In the genomic region with DNA sequence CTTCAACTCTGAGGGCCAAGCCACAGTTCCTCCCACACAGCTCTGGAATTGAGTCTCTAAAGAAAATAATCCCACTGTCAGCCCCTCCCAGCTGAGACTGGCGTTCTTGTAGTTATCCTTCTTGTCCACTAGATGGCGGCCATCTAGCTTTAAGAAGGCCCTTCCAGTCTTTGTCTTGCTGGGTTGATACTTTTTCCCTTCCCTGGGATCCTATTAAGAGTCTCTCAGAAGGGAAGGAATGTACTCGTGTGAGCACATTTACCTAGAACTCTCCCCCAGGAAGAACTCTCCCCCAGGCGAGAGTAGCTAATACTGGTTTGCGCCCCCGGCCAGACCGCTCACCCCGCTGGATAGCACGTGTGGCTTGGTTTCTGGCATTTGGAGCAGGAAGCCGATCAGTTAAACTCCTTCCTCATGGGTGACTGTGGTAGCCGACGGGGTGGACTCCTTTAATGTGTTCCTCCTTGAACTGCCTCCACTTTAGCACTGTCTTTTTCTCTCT, we compare ENCODE assay signal across 8 mouse cellular contexts. TPM values are rescaled to one million over a fixed set of nuclear protein-coding genes. Genes with fewer than 3 reads are reported as not detected.
A peak's percentile ranks its signal among the peaks of the same experiment; 100 is the strongest.
DNase-seq lines count a peak whose midpoint lies in the region; ATAC-seq and TF ChIP-seq lines count a peak whose summit lies in the region.

No protein-coding gene starts in this region.

- no peaks in the 10 kb centered on the region for H3K27me3 ChIP-seq in G1E (ENCODE audit: insufficient read depth, low read length)
- no peaks in the 10 kb centered on the region for H3K27me3 ChIP-seq in heart, postnatal 0 days (ENCODE audit: control insufficient read depth, insufficient read depth, low read length)
- H3K27me3 ChIP-seq in limb, embryonic 14.5 days (ENCODE audit: control insufficient read depth, insufficient read depth, low read length) = no peaks in the 10 kb centered on the region
- H3K27me3 ChIP-seq in midbrain, postnatal 0 days (ENCODE audit: insufficient read depth, low read length) = no peaks in the 10 kb centered on the region

- peaks cover 12% of the 10 kb centered on the region for H3K4me1 ChIP-seq in G1E (ENCODE audit: insufficient read depth, low read depth, low read length)
- H3K4me1 ChIP-seq in heart, postnatal 0 days (ENCODE audit: control insufficient read depth, insufficient read depth) = no peaks in the 10 kb centered on the region
- H3K4me1 ChIP-seq in limb, embryonic 14.5 days (ENCODE audit: control insufficient read depth, insufficient read depth, low read length) = 0 out of 2 replicates have a peak, but pooled peaks cover 2% of the 10 kb centered on the region
- peaks cover 4% of the 10 kb centered on the region; the same call in 1 of the 2 replicates for H3K4me1 ChIP-seq in midbrain, postnatal 0 days (ENCODE audit: insufficient read depth, low read length)

- peak; percentile 69 for ATAC-seq in frontal cortex, adult (ENCODE audit: low TSS enrichment)
- ATAC-seq in G1E (ENCODE audit: extremely low read depth, insufficient number of reproducible peaks, low FRiP score, poor library complexity, severe bottlenecking) = peak; percentile 28; the same call in 1 of the 2 replicates
- ATAC-seq in heart, postnatal 0 days (ENCODE audit: insufficient read depth, low read depth) = peak; percentile 72
- ATAC-seq in limb, embryonic 14.5 days (ENCODE audit: low FRiP score, low read depth) = peak; percentile 79
- peak; percentile 62 for ATAC-seq in midbrain, postnatal 0 days (ENCODE audit: low FRiP score)

- TF ChIP-seq CTCF in G1E (IDR thresholded peaks at IDR 0.05; ENCODE audit: low read depth, low read length) = peak; percentile 88
- TF ChIP-seq CTCF in heart, postnatal 0 days (IDR thresholded peaks at IDR 0.05; ENCODE audit: low read depth) = peak; percentile 87
- TF ChIP-seq CTCF in midbrain, postnatal 0 days (IDR thresholded peaks at IDR 0.05) = peak; percentile 95

- WGBS in heart, postnatal 0 days = 34% methylated on average over 12 of the region's 12 CpGs
- WGBS in limb, embryonic 14.5 days = 38% methylated on average over 12 of the region's 12 CpGs
- WGBS in midbrain, postnatal 0 days = 37% methylated on average over 12 of the region's 12 CpGs

- no peak overlapping the region for H3K9ac ChIP-seq in heart, postnatal 0 days (replicated peaks; ENCODE audit: low read depth, low read length)
- no peak overlapping the region for H3K9ac ChIP-seq in limb, embryonic 14.5 days (ENCODE audit: low read depth, low read length, severe bottlenecking)
- no peak overlapping the region; the same call in 1 of the 2 replicates for H3K9ac ChIP-seq in midbrain, postnatal 0 days (replicated peaks; ENCODE audit: low read length, poor library complexity, severe bottlenecking)

- no peak overlapping the region for H3K27ac ChIP-seq in heart, postnatal 0 days (ENCODE audit: low read depth)
- peak overlapping the region; percentile 65 for H3K27ac ChIP-seq in limb, embryonic 14.5 days (replicated peaks; ENCODE audit: low read depth, low read length)
- peak overlapping the region; percentile 64; the same call in 1 of the 2 replicates for H3K27ac ChIP-seq in midbrain, postnatal 0 days (ENCODE audit: low read depth, low read length)

- H3K36me3 ChIP-seq in G1E (replicated peaks) = peaks cover 76% of the 10 kb centered on the region
- H3K36me3 ChIP-seq in heart, postnatal 0 days (replicated peaks; ENCODE audit: control insufficient read depth, insufficient read depth, low read length) = peaks cover 33% of the 10 kb centered on the region
- peaks cover 70% of the 10 kb centered on the region for H3K36me3 ChIP-seq in limb, embryonic 14.5 days (ENCODE audit: control insufficient read depth, insufficient read depth, low read length)
- peaks cover 36% of the 10 kb centered on the region for H3K36me3 ChIP-seq in midbrain, postnatal 0 days (ENCODE audit: insufficient read depth, low read length)

- no peak for TF ChIP-seq EP300 in heart, postnatal 0 days (IDR thresholded peaks at IDR 0.05; ENCODE audit: low read depth)

- DNase-seq in frontal cortex, postnatal 25 days (ENCODE audit: low spot score in 2 of 2) = no peak
- peak; percentile 61 for DNase-seq in G1E (ENCODE audit: low spot score)
- DNase-seq in embryo, embryonic 11.5 days (ENCODE audit: low read depth, low spot score) = peak; percentile 65
- peak; percentile 88 for DNase-seq in heart, postnatal 0 days (ENCODE audit: low spot score)
- DNase-seq in limb, embryonic 14.5 days (ENCODE audit: low spot score) = peak; percentile 84
- peak; percentile 88 for DNase-seq in midbrain, postnatal 0 days (ENCODE audit: low spot score)
- peak; percentile 75 for DNase-seq in thymus, postnatal 0 days (ENCODE audit: low spot score)

- no peak overlapping the region for H3K4me2 ChIP-seq in heart, postnatal 0 days (ENCODE audit: low read depth, low read length)
- H3K4me2 ChIP-seq in limb, embryonic 14.5 days (replicated peaks; ENCODE audit: low read depth, low read length, severe bottlenecking) = no peak overlapping the region
- H3K4me2 ChIP-seq in midbrain, postnatal 0 days (ENCODE audit: low read depth, low read length, poor library complexity, severe bottlenecking) = no peak overlapping the region

- H3K9me3 ChIP-seq in G1E (replicated peaks) = no peaks in the 10 kb centered on the region
- H3K9me3 ChIP-seq in heart, postnatal 0 days (replicated peaks; ENCODE audit: control insufficient read depth, low read length) = no peaks in the 10 kb centered on the region
- no peaks in the 10 kb centered on the region for H3K9me3 ChIP-seq in limb, embryonic 14.5 days (ENCODE audit: control insufficient read depth, low read length)
- no peaks in the 10 kb centered on the region for H3K9me3 ChIP-seq in midbrain, postnatal 0 days (ENCODE audit: low read length)

- H3K4me3 ChIP-seq in G1E (ENCODE audit: low read depth, low read length) = no peak overlapping the region
- no peak overlapping the region for H3K4me3 ChIP-seq in heart, postnatal 0 days (ENCODE audit: low read depth, low read length)
- no peak overlapping the region for H3K4me3 ChIP-seq in limb, embryonic 14.5 days (replicated peaks; ENCODE audit: low read length)
- H3K4me3 ChIP-seq in midbrain, postnatal 0 days (ENCODE audit: low read depth, low read length) = no peak overlapping the region

- no peak for TF ChIP-seq POLR2A in limb, embryonic 14.5 days (IDR thresholded peaks at IDR 0.05; ENCODE audit: borderline replicate concordance, extremely low read depth, insufficient read depth, insufficient read length)

RNA-seq across cellular contexts. Expression of gene P3h1, which starts 6.5 kb away (rescaled TPM):
- 9.3 and 14.1 TPM in 2 replicates for total RNA-seq in G1E (2014; fragmentation: Nextera tagmentation)
- total RNA-seq in G1E (2017) = 4.6 and 6.0 TPM in 2 replicates
- polyA plus RNA-seq in G1E (2012) = 5.9 and 6.6 TPM in 2 replicates
- total RNA-seq in heart, postnatal 0 days (2014; rRNA removed; ENCODE audit: low replicate concordance) = 34.3 and 40.8 TPM in 2 replicates
- 20.5 and 23.5 TPM in 2 replicates for polyA plus RNA-seq in heart, postnatal 0 days (2015; fragmentation: Nextera tagmentation; extraction: Ambion mirVana)
- 162 and 200 TPM in 2 replicates for polyA plus RNA-seq in limb, embryonic 14.5 days (2012; rRNA removed)
- 93.2 and 98.0 TPM in 2 replicates for polyA plus RNA-seq in limb, embryonic 14.5 days (2014; fragmentation: Nextera tagmentation; extraction: Ambion mirVana)
- total RNA-seq in midbrain, postnatal 0 days (2014; rRNA removed) = 14.9 and 15.0 TPM in 2 replicates
- polyA plus RNA-seq in midbrain, postnatal 0 days (2015; fragmentation: Nextera tagmentation; extraction: Ambion mirVana) = 9.8 and 10.2 TPM in 2 replicates
- 6.5 and 6.9 TPM in 2 replicates for polyA plus RNA-seq in thymus, postnatal 0 days (2015; fragmentation: Nextera tagmentation; extraction: Ambion mirVana)

RNA-seq across cellular contexts. Expression of gene AU022252, which starts 6.7 kb away (rescaled TPM):
- total RNA-seq in G1E (2014; fragmentation: Nextera tagmentation) = 16.2 and 25.9 TPM in 2 replicates
- 13.8 and 14.0 TPM in 2 replicates for total RNA-seq in G1E (2017)
- 10.1 and 15.2 TPM in 2 replicates for polyA plus RNA-seq in G1E (2012)
- total RNA-seq in heart, postnatal 0 days (2014; rRNA removed; ENCODE audit: low replicate concordance) = 7.1 and 7.5 TPM in 2 replicates
- polyA plus RNA-seq in heart, postnatal 0 days (2015; fragmentation: Nextera tagmentation; extraction: Ambion mirVana) = 15.5 and 18.4 TPM in 2 replicates
- 17.2 and 17.6 TPM in 2 replicates for polyA plus RNA-seq in limb, embryonic 14.5 days (2012; rRNA removed)
- polyA plus RNA-seq in limb, embryonic 14.5 days (2014; fragmentation: Nextera tagmentation; extraction: Ambion mirVana) = 31.9 and 33.9 TPM in 2 replicates
- total RNA-seq in midbrain, postnatal 0 days (2014; rRNA removed) = 13.6 and 30.0 TPM in 2 replicates
- polyA plus RNA-seq in midbrain, postnatal 0 days (2015; fragmentation: Nextera tagmentation; extraction: Ambion mirVana) = 20.1 and 22.1 TPM in 2 replicates
- 21.6 and 22.2 TPM in 2 replicates for polyA plus RNA-seq in thymus, postnatal 0 days (2015; fragmentation: Nextera tagmentation; extraction: Ambion mirVana)

RNA-seq across cellular contexts. Expression of gene Cldn19, which starts 16.0 kb away (rescaled TPM):
- total RNA-seq in G1E (2014; fragmentation: Nextera tagmentation) (not detected in 2 replicates), G1E (2017) (0.12 and 0.16 TPM in 2 replicates)
- polyA plus RNA-seq in G1E (2012) = not detected in 2 replicates
- total RNA-seq in heart, postnatal 0 days (2014; rRNA removed; ENCODE audit: low replicate concordance) = not detected in 2 replicates
- 0.05 TPM in 1 of 2 replicates, not detected in the other for polyA plus RNA-seq in heart, postnatal 0 days (2015; fragmentation: Nextera tagmentation; extraction: Ambion mirVana)
- polyA plus RNA-seq in limb, embryonic 14.5 days (2012; rRNA removed) = 0.38 and 0.59 TPM in 2 replicates
- polyA plus RNA-seq in limb, embryonic 14.5 days (2014; fragmentation: Nextera tagmentation; extraction: Ambion mirVana) = 0.10 and 0.91 TPM in 2 replicates
- total RNA-seq in midbrain, postnatal 0 days (2014; rRNA removed) = 2.7 and 4.5 TPM in 2 replicates
- 0.75 and 0.77 TPM in 2 replicates for polyA plus RNA-seq in midbrain, postnatal 0 days (2015; fragmentation: Nextera tagmentation; extraction: Ambion mirVana)
- polyA plus RNA-seq in thymus, postnatal 0 days (2015; fragmentation: Nextera tagmentation; extraction: Ambion mirVana) = 0.14 TPM in 1 of 2 replicates, not detected in the other

RNA-seq across cellular contexts. Expression of gene Tmem269, which starts 21.2 kb away (rescaled TPM):
- not detected in 2 replicates for total RNA-seq in G1E (2014; fragmentation: Nextera tagmentation)
- total RNA-seq in G1E (2017) = not detected in 2 replicates
- not detected in 2 replicates for polyA plus RNA-seq in G1E (2012)
- total RNA-seq in heart, postnatal 0 days (2014; rRNA removed; ENCODE audit: low replicate concordance) = not detected in 2 replicates
- polyA plus RNA-seq in heart, postnatal 0 days (2015; fragmentation: Nextera tagmentation; extraction: Ambion mirVana) = not detected in 2 replicates
- polyA plus RNA-seq in limb, embryonic 14.5 days (2012; rRNA removed) = 0.11 and 0.19 TPM in 2 replicates
- polyA plus RNA-seq in limb, embryonic 14.5 days (2014; fragmentation: Nextera tagmentation; extraction: Ambion mirVana) = not detected in 2 replicates
- 0.11 TPM in 1 of 2 replicates, not detected in the other for total RNA-seq in midbrain, postnatal 0 days (2014; rRNA removed)
- 0.43 and 0.83 TPM in 2 replicates for polyA plus RNA-seq in midbrain, postnatal 0 days (2015; fragmentation: Nextera tagmentation; extraction: Ambion mirVana)
- polyA plus RNA-seq in thymus, postnatal 0 days (2015; fragmentation: Nextera tagmentation; extraction: Ambion mirVana) = 0.12 TPM in 1 of 2 replicates, not detected in the other

RNA-seq across cellular contexts. Expression of gene Svbp, which starts 44.1 kb away (rescaled TPM):
- total RNA-seq in G1E (2014; fragmentation: Nextera tagmentation) (47.3 and 63.2 TPM in 2 replicates), G1E (2017) (119 and 190 TPM in 2 replicates)
- 515 and 560 TPM in 2 replicates for polyA plus RNA-seq in G1E (2012)
- 33.2 and 49.1 TPM in 2 replicates for total RNA-seq in heart, postnatal 0 days (2014; rRNA removed; ENCODE audit: low replicate concordance)
- polyA plus RNA-seq in heart, postnatal 0 days (2015; fragmentation: Nextera tagmentation; extraction: Ambion mirVana) = 126 and 129 TPM in 2 replicates
- 109 and 125 TPM in 2 replicates for polyA plus RNA-seq in limb, embryonic 14.5 days (2012; rRNA removed)
- polyA plus RNA-seq in limb, embryonic 14.5 days (2014; fragmentation: Nextera tagmentation; extraction: Ambion mirVana) = 211 and 245 TPM in 2 replicates
- total RNA-seq in midbrain, postnatal 0 days (2014; rRNA removed) = 66.3 and 83.1 TPM in 2 replicates
- polyA plus RNA-seq in midbrain, postnatal 0 days (2015; fragmentation: Nextera tagmentation; extraction: Ambion mirVana) = 196 and 200 TPM in 2 replicates
- 136 TPM in 2 replicates for polyA plus RNA-seq in thymus, postnatal 0 days (2015; fragmentation: Nextera tagmentation; extraction: Ambion mirVana)

Comparison
In these comparisons a context has a peak if more than half of its experiments do, and no peak if none do; other contexts are left out.
1. ATAC-seq: peak in every context shown above with its lines; median percentile 79 in limb, embryonic 14.5 days; 72 in heart, postnatal 0 days; 69 in frontal cortex, adult; 62 in midbrain, postnatal 0 days; 28 in G1E.
2. DNase-seq: peak in G1E (single experiment), embryo, embryonic 11.5 days (single experiment), heart, postnatal 0 days (single experiment), limb, embryonic 14.5 days (single experiment), midbrain, postnatal 0 days (single experiment) and thymus, postnatal 0 days (single experiment); none in frontal cortex, postnatal 25 days (0 of 2).
3. Peak in every context shown above with its lines, with median percentiles within 50 percentile points of each other: CTCF ChIP-seq.